ENCODE assay signal across 8 mouse cellular contexts in genomic region chr7:13054287-13055010, GRCm38 (mm10). TPM values are rescaled to one million over a fixed set of nuclear protein-coding genes. Genes with fewer than 3 reads are reported as not detected.
DNase-seq lines count a peak whose midpoint lies in the region; ATAC-seq and TF ChIP-seq lines count a peak whose summit lies in the region.

Gene Mzf1, minus strand, starts transcription at chr7:13054764.

- H3K4me2 ChIP-seq in lung, embryonic 16.5 days (ENCODE audit: low read depth, low read length), result peak within 1 kb of the TSS; percentile 73

- DNase-seq in MEL (ENCODE audit: low read depth, low spot score), result peak; percentile 96
- DNase-seq in cerebellum, adult 2 months, result peak; percentile 97 to 99
- peak; percentile 98 for DNase-seq in forelimb bud, embryonic 11.5 days (ENCODE audit: low read depth, low spot score)
- peak; percentile 89 for DNase-seq in layer of hippocampus, adult 9-10 months (ENCODE audit: low spot score)
- DNase-seq in ovary, postnatal 10 days (ENCODE audit: low spot score), result peak; percentile 81
- peak; percentile 93 to 94 for DNase-seq in thymus, postnatal 10 days (ENCODE audit: low spot score in 2 of 2)

- no peaks in the 10 kb centered on the region; the same call in 1 of the 2 replicates for H3K79me2 ChIP-seq in MEL (ENCODE audit: control insufficient read depth, insufficient read depth, low read length, poor library complexity)

- H3K27ac ChIP-seq in MEL (ENCODE audit: control insufficient read depth, low read depth, low read length), result peak within 1 kb of the TSS; percentile 58
- H3K27ac ChIP-seq in cerebellum, adult 2 months (ENCODE audit: insufficient read depth, low read length), result peak within 1 kb of the TSS; percentile 88
- H3K27ac ChIP-seq in lung, embryonic 16.5 days (ENCODE audit: low read length), result peak within 1 kb of the TSS; percentile 80

- H3K9me3 ChIP-seq in MEL (replicated peaks; ENCODE audit: insufficient read depth, low read length), result no peaks in the 10 kb centered on the region
- no peaks in the 10 kb centered on the region for H3K9me3 ChIP-seq in lung, embryonic 16.5 days (ENCODE audit: control insufficient read depth, low read length)

- TF ChIP-seq POLR2A in MEL (IDR thresholded peaks at IDR 0.05; ENCODE audit: control insufficient read depth in 1 of 2, insufficient read depth in 1 of 2, low read depth in 1 of 2, low read length in 2 of 2, poor library complexity in 1 of 2), result peak; percentile 47 to 83; a peak in 2 of 4 replicates
- peak; percentile 74; the same call in 1 of the 2 replicates for TF ChIP-seq POLR2A in cerebellum, adult 2 months (IDR thresholded peaks at IDR 0.05; ENCODE audit: borderline replicate concordance, insufficient read depth, low read length)

- TF ChIP-seq CTCF in MEL (IDR thresholded peaks at IDR 0.05 in 2 of 3, conservative IDR thresholded peaks at IDR 0.05 in 1 of 3; ENCODE audit: control insufficient read depth in 1 of 3, insufficient read depth in 1 of 3, low read depth in 2 of 3, low read length in 3 of 3, poor library complexity in 1 of 3, severe bottlenecking in 1 of 3), result no peak
- no peak for TF ChIP-seq CTCF in cerebellum, adult 2 months (IDR thresholded peaks at IDR 0.05; ENCODE audit: borderline replicate concordance, insufficient read depth, low read depth, low read length)

- peaks cover 4 to 7% of the 10 kb centered on the region in 2 experiments; a peak in 3 of 4 replicates for H3K4me1 ChIP-seq in MEL (ENCODE audit: control insufficient read depth in 1 of 2, insufficient read depth in 2 of 2, low read length in 2 of 2)
- no peaks in the 10 kb centered on the region for H3K4me1 ChIP-seq in cerebellum, adult 2 months (ENCODE audit: control insufficient read depth, insufficient read depth, low read length)
- H3K4me1 ChIP-seq in lung, embryonic 16.5 days (replicated peaks; ENCODE audit: control insufficient read depth, insufficient read depth, low read length), result 0 out of 2 replicates have a peak, but pooled peaks cover 5% of the 10 kb centered on the region

- peak; percentile 88 to 94 for ATAC-seq in hematopoietic stem cell, adult 5-6 weeks (replicated peaks in 1 of 2; ENCODE audit: insufficient read depth in 1 of 2, low FRiP score in 2 of 2, low TSS enrichment in 1 of 2, low read depth in 1 of 2, poor library complexity in 2 of 2, severe bottlenecking in 2 of 2)
- ATAC-seq in lung, embryonic 16.5 days (ENCODE audit: low read depth), result peak; percentile 94

- 0 out of 4 replicates have a peak, but pooled peaks of 1 of the 2 experiments have one; percentile 3 for TF ChIP-seq EP300 in MEL (IDR thresholded peaks at IDR 0.05; ENCODE audit: low read depth in 1 of 2, low read length in 2 of 2)

- no peaks in the 10 kb centered on the region for H3K27me3 ChIP-seq in MEL (ENCODE audit: control insufficient read depth in 1 of 2, insufficient read depth in 2 of 2, low read length in 2 of 2)
- no peaks in the 10 kb centered on the region for H3K27me3 ChIP-seq in cerebellum, adult 2 months (ENCODE audit: control insufficient read depth, insufficient read depth, low read length)
- no peaks in the 10 kb centered on the region for H3K27me3 ChIP-seq in lung, embryonic 16.5 days (ENCODE audit: control insufficient read depth, insufficient read depth, low read depth, low read length)

- TF ChIP-seq RAD21 in MEL (IDR thresholded peaks at IDR 0.05; ENCODE audit: low read depth, low read length), result no peak

- peak within 1 kb of the TSS; percentile 63 to 70 for H3K4me3 ChIP-seq in MEL (ENCODE audit: control insufficient read depth in 1 of 2, insufficient read depth in 1 of 2, low read depth in 2 of 2, low read length in 2 of 2)
- peak within 1 kb of the TSS; percentile 94 for H3K4me3 ChIP-seq in cerebellum, adult 2 months (replicated peaks; ENCODE audit: insufficient read depth, low read depth, low read length)
- H3K4me3 ChIP-seq in lung, embryonic 16.5 days (ENCODE audit: low read length), result peak within 1 kb of the TSS; percentile 58

- H3K36me3 ChIP-seq in MEL (ENCODE audit: control insufficient read depth in 1 of 2, insufficient read depth in 2 of 2, low read length in 2 of 2), result peaks cover 0 to 4% of the 10 kb centered on the region in 2 experiments; a peak in 1 of 4 replicates
- no peaks in the 10 kb centered on the region for H3K36me3 ChIP-seq in lung, embryonic 16.5 days (ENCODE audit: control insufficient read depth, insufficient read depth, low read length)

- under 1% methylated on average over 41 of the region's 41 CpGs for WGBS in cerebellum, adult 2 months
- under 1% methylated on average over 41 of the region's 41 CpGs for WGBS in lung, embryonic 16.5 days

- H3K9ac ChIP-seq in MEL (ENCODE audit: control insufficient read depth, low read depth, low read length, poor library complexity, severe bottlenecking), result peak within 1 kb of the TSS; percentile 80
- H3K9ac ChIP-seq in lung, embryonic 16.5 days (ENCODE audit: low read length), result peak within 1 kb of the TSS; percentile 70

TF ChIP-seq in MEL, 35 proteins besides CTCF, POLR2A, EP300 and RAD21:
- TF ChIP-seq NRF1 (IDR thresholded peaks at IDR 0.05; ENCODE audit: insufficient read depth, low read depth, low read length, poor library complexity, severe bottlenecking), result peak; percentile 79
- no peak for TF ChIP-seq ZMIZ1 (IDR thresholded peaks at IDR 0.05; ENCODE audit: low read depth, low read length)
- 0 out of 2 replicates have a peak, but pooled peaks have one; percentile 29 for TF ChIP-seq TCF12 (IDR thresholded peaks at IDR 0.05; ENCODE audit: low read depth, low read length)
- TF ChIP-seq UBTF (IDR thresholded peaks at IDR 0.05; ENCODE audit: borderline replicate concordance, insufficient read depth, low read depth, low read length), result no peak
- TF ChIP-seq POLR2AphosphoS5 (IDR thresholded peaks at IDR 0.05; ENCODE audit: borderline replicate concordance, low read depth, low read length), result no peak
- peak; percentile 66 for TF ChIP-seq KAT2A (conservative IDR thresholded peaks at IDR 0.05; ENCODE audit: low read depth, low read length)
- peak; percentile 90 for TF ChIP-seq SIN3A (IDR thresholded peaks at IDR 0.05; ENCODE audit: low read length)
- peak; percentile 87 for TF ChIP-seq HCFC1 (IDR thresholded peaks at IDR 0.05; ENCODE audit: low read depth, low read length)
- no peak; the same call in 1 of the 2 replicates for TF ChIP-seq MAZ (IDR thresholded peaks at IDR 0.05; ENCODE audit: low read depth, low read length)
- TF ChIP-seq USF2 (IDR thresholded peaks at IDR 0.05; ENCODE audit: borderline replicate concordance in 1 of 2, insufficient read depth in 1 of 2, low read depth in 1 of 2, low read length in 2 of 2), result no peak
- peak; percentile 87 for TF ChIP-seq NELFE (IDR thresholded peaks at IDR 0.05; ENCODE audit: low read depth, low read length)
- TF ChIP-seq ETS1 (IDR thresholded peaks at IDR 0.05; ENCODE audit: low read depth, low read length), result no peak
- peak; percentile 67 for TF ChIP-seq CHD2 (IDR thresholded peaks at IDR 0.05; ENCODE audit: low read length)
- TF ChIP-seq RCOR1 (IDR thresholded peaks at IDR 0.05; ENCODE audit: low read depth, low read length), result no peak
- no peak for TF ChIP-seq BHLHE40 (IDR thresholded peaks at IDR 0.05; ENCODE audit: borderline replicate concordance, low read depth, low read length)
- TF ChIP-seq MAX (IDR thresholded peaks at IDR 0.05; ENCODE audit: low read length), result peak; percentile 69
- no peak for TF ChIP-seq GABPA (IDR thresholded peaks at IDR 0.05; ENCODE audit: low read depth, low read length)
- peak; percentile 72 for TF ChIP-seq ELF1 (IDR thresholded peaks at IDR 0.05; ENCODE audit: low read depth, low read length)
- TF ChIP-seq POLR2AphosphoS2 (IDR thresholded peaks at IDR 0.05; ENCODE audit: low read length), result peak; percentile 50; the same call in 1 of the 2 replicates
- TF ChIP-seq MAFK (IDR thresholded peaks at IDR 0.05; ENCODE audit: borderline replicate concordance, low read depth, low read length), result no peak
- TF ChIP-seq SMC3 (IDR thresholded peaks at IDR 0.05; ENCODE audit: low read depth, low read length), result no peak
- TF ChIP-seq ZNF384 (IDR thresholded peaks at IDR 0.05; ENCODE audit: low read depth, low read length), result peak; percentile 97
- TF ChIP-seq JUND (IDR thresholded peaks at IDR 0.05; ENCODE audit: low read depth, low read length), result no peak
- TF ChIP-seq MXI1 (IDR thresholded peaks at IDR 0.05; ENCODE audit: low read depth, low read length), result peak; percentile 41; the same call in 1 of the 2 replicates
- no peak for TF ChIP-seq ZC3H11A (IDR thresholded peaks at IDR 0.05; ENCODE audit: low read depth, low read length)
- TF ChIP-seq USF1 (IDR thresholded peaks at IDR 0.05; ENCODE audit: low read depth, low read length), result 0 out of 2 replicates have a peak, but pooled peaks have one; percentile 36
- no peak for TF ChIP-seq MYC (IDR thresholded peaks at IDR 0.05; ENCODE audit: low read depth, low read length)
- peak; percentile 55; the same call in 1 of the 2 replicates for TF ChIP-seq TBP (IDR thresholded peaks at IDR 0.05; ENCODE audit: low read depth, low read length)

RNA-seq across cellular contexts. Expression of gene Mzf1, which starts in this region (rescaled TPM):
- total RNA-seq in MEL (2012; rRNA removed), result 0.77 and 0.85 TPM in 2 replicates
- 1 to 10 TPM in 1 of 2 experiments, not detected in 1; 2.4 TPM for polyA plus RNA-seq in MEL (2012; ENCODE audit: insufficient read depth in 1 of 2, insufficient read length in 2 of 2, low read depth in 1 of 2, low replicate concordance in 2 of 2, missing spikeins in 1 of 2)
- 4.6 TPM in 2 replicates for polyA plus RNA-seq in cerebellum, adult 2 months (2012; rRNA removed)
- 0.81 and 1.2 TPM in 2 replicates for total RNA-seq in hematopoietic stem cell, adult 5-6 weeks (2017)
- polyA plus RNA-seq in lung, embryonic 16.5 days (2015; fragmentation: Nextera tagmentation; extraction: Ambion mirVana), result 4.2 and 5.1 TPM in 2 replicates

Comparison
In these comparisons a context has a peak if more than half of its experiments do, and no peak if none do; other contexts are left out.
1. Peak in every context shown above with its lines: DNase-seq, ATAC-seq, H3K4me3 ChIP-seq and H3K27ac ChIP-seq.